Mouse (Mus musculus): ENCODE measurements around the gene C4b. TPM values are rescaled to one million over a fixed set of nuclear protein-coding genes. Genes with fewer than 3 reads are reported as not detected.
A peak's percentile ranks its signal among the peaks of the same experiment; 100 is the strongest.
"Not testable (repeated sequence)": the region's sequence is repeated elsewhere in the genome, so short reads cannot be mapped to it uniquely, and the experiment has no call there.

C4b gene
- polyA plus RNA-seq, 1 experiment from 2014 or later, result not detected

- Histone ChIP-seq H3K4me2 (no peak overlapping the region), H3K36me3 (no peaks in the 10 kb centered on the region), H3K4me3 (no peak overlapping the region), H3K27ac (replicated peaks) (no peak overlapping the region), H3K4me1 (replicated peaks) (no peaks in the 10 kb centered on the region), H3K9me3 (peaks cover 2% of the 10 kb centered on the region; the same call in 1 of the 2 replicates), H3K9ac (no peak overlapping the region), H3K27me3 (no peaks in the 10 kb centered on the region)
- no peak for ATAC-seq (ENCODE audit: low read depth)
- WGBS, result 91% methylated on average over 2 of the region's 2 CpGs
Observed at GRCm38 (mm10) chr17:34727887-34728286, 15.8 kb downstream of the C4b start.

- Histone ChIP-seq H3K9me3 (peaks cover 4% of the 10 kb centered on the region; the same call in 1 of the 2 replicates), H3K4me2 (no peak overlapping the region), H3K4me3 (no peak overlapping the region), H3K27me3 (no peaks in the 10 kb centered on the region), H3K27ac (replicated peaks) (no peak overlapping the region), H3K36me3 (no peaks in the 10 kb centered on the region), H3K4me1 (replicated peaks) (no peaks in the 10 kb centered on the region), H3K9ac (no peak overlapping the region)
- no peak for ATAC-seq (ENCODE audit: low read depth)
- WGBS, result 91% methylated on average over 4 of the region's 4 CpGs
Observed at GRCm38 (mm10) chr17:34723066-34723465, 20.6 kb downstream of the C4b start.

- H3K9me3 ChIP-seq; H3K4me1 ChIP-seq (replicated peaks); H3K4me3 ChIP-seq; H3K9ac ChIP-seq; H3K27ac ChIP-seq (replicated peaks); ATAC-seq (ENCODE audit: low read depth); H3K27me3 ChIP-seq; H3K4me2 ChIP-seq; H3K36me3 ChIP-seq: not testable (repeated sequence)
- 90% methylated on average over 4 of the region's 4 CpGs for WGBS
Observed at GRCm38 (mm10) chr17:34722238-34722637, 21.4 kb downstream of the C4b start.

- not testable (repeated sequence) for H3K4me2 ChIP-seq; H3K9me3 ChIP-seq; H3K36me3 ChIP-seq; H3K4me3 ChIP-seq; H3K27me3 ChIP-seq; H3K9ac ChIP-seq; ATAC-seq (ENCODE audit: low read depth); H3K4me1 ChIP-seq (replicated peaks); H3K27ac ChIP-seq (replicated peaks)
- WGBS, result 74% methylated on average over 8 of the region's 8 CpGs
Observed at GRCm38 (mm10) chr17:34719886-34720285, 23.8 kb downstream of the C4b start.

- 88% methylated on average over 11 of the region's 11 CpGs for WGBS
- no peak overlapping the region for H3K4me3 ChIP-seq
- H3K4me2 ChIP-seq, result no peak overlapping the region
- no peak for ATAC-seq (ENCODE audit: low read depth)
- no peaks in the 10 kb centered on the region for H3K36me3 ChIP-seq
- H3K9me3 ChIP-seq, result no peaks in the 10 kb centered on the region
- H3K4me1 ChIP-seq (replicated peaks), result no peaks in the 10 kb centered on the region
- no peak overlapping the region for H3K27ac ChIP-seq (replicated peaks)
- H3K27me3 ChIP-seq, result no peaks in the 10 kb centered on the region
- no peak overlapping the region for H3K9ac ChIP-seq
Observed at GRCm38 (mm10) chr17:34717401-34717800, 26.3 kb downstream of the C4b start.

GRCm38 (mm10) chr17:34716247-34716646, 27.4 kb downstream of the C4b start:
- no peak overlapping the region for H3K9ac ChIP-seq
- no peaks in the 10 kb centered on the region for H3K27me3 ChIP-seq
- no peaks in the 10 kb centered on the region for H3K4me1 ChIP-seq (replicated peaks)
- H3K4me2 ChIP-seq, result no peak overlapping the region
- no peaks in the 10 kb centered on the region for H3K9me3 ChIP-seq
- ATAC-seq (ENCODE audit: low read depth), result no peak
- no peak overlapping the region for H3K27ac ChIP-seq (replicated peaks)
- H3K36me3 ChIP-seq, result no peaks in the 10 kb centered on the region
- H3K4me3 ChIP-seq, result no peak overlapping the region
- WGBS, result 89% methylated on average over 15 of the region's 15 CpGs

- H3K27ac ChIP-seq (replicated peaks); ATAC-seq (ENCODE audit: low read depth); H3K36me3 ChIP-seq; H3K9me3 ChIP-seq; H3K4me2 ChIP-seq; H3K27me3 ChIP-seq; H3K4me1 ChIP-seq (replicated peaks); H3K4me3 ChIP-seq; H3K9ac ChIP-seq: not testable (repeated sequence)
- WGBS, result 85% methylated on average over 7 of the region's 7 CpGs
Observed at GRCm38 (mm10) chr17:34715451-34715850, 28.2 kb downstream of the C4b start.

- H3K36me3 ChIP-seq; H3K27me3 ChIP-seq; H3K27ac ChIP-seq (replicated peaks); H3K4me2 ChIP-seq; ATAC-seq (ENCODE audit: low read depth); H3K9me3 ChIP-seq; H3K4me1 ChIP-seq (replicated peaks); H3K4me3 ChIP-seq; H3K9ac ChIP-seq: not testable (repeated sequence)
- WGBS, result 83% methylated on average over 5 of the region's 5 CpGs
Observed at GRCm38 (mm10) chr17:34714908-34715445, 28.7 kb downstream of the C4b start.

GRCm38 (mm10) chr17:34714181-34714907, 29.3 kb downstream of the C4b start:
- not testable (repeated sequence) for H3K27ac ChIP-seq (replicated peaks)

GRCm38 (mm10) chr17:34712951-34713350, 30.7 kb downstream of the C4b start:
- Histone ChIP-seq H3K27me3 (no peaks in the 10 kb centered on the region), H3K9ac (no peak overlapping the region), H3K4me1 (replicated peaks) (no peaks in the 10 kb centered on the region), H3K9me3 (no peaks in the 10 kb centered on the region), H3K4me2 (no peak overlapping the region), H3K27ac (replicated peaks) (no peak overlapping the region), H3K36me3 (no peaks in the 10 kb centered on the region), H3K4me3 (no peak overlapping the region)
- WGBS, result 52% methylated on average over 6 of the region's 6 CpGs
- ATAC-seq (ENCODE audit: low read depth), result no peak

More at GRCm38 (mm10) chr17:34714181-34714907, 29.3 kb downstream of the C4b start:
- not testable (repeated sequence) for H3K4me1 ChIP-seq (replicated peaks); ATAC-seq (ENCODE audit: low read depth); H3K27me3 ChIP-seq; H3K9me3 ChIP-seq; H3K36me3 ChIP-seq; H3K4me3 ChIP-seq; H3K9ac ChIP-seq; H3K4me2 ChIP-seq
- 83% methylated on average over 9 of the region's 9 CpGs for WGBS

- H3K9ac ChIP-seq; H3K36me3 ChIP-seq; H3K27me3 ChIP-seq; H3K4me3 ChIP-seq; H3K9me3 ChIP-seq; H3K4me2 ChIP-seq; H3K27ac ChIP-seq (replicated peaks); ATAC-seq (ENCODE audit: low read depth); H3K4me1 ChIP-seq (replicated peaks): not testable (repeated sequence)
- WGBS, result 80% methylated on average over 2 of the region's 2 CpGs
Observed at GRCm38 (mm10) chr17:34706476-34706875, 37.2 kb downstream of the C4b start.

GRCm38 (mm10) chr17:34700671-34701071, 43.0 kb downstream of the C4b start:
- Histone ChIP-seq H3K4me2 (no peak overlapping the region), H3K27ac (replicated peaks) (peak overlapping the region; percentile 61), H3K4me3 (no peak overlapping the region), H3K9ac (no peak overlapping the region), H3K9me3 (no peaks in the 10 kb centered on the region), H3K4me1 (replicated peaks) (peaks cover 16% of the 10 kb centered on the region), H3K36me3 (no peaks in the 10 kb centered on the region), H3K27me3 (no peaks in the 10 kb centered on the region)
- ATAC-seq (ENCODE audit: low read depth), result no peak
- WGBS, result 65% methylated on average over 2 of the region's 2 CpGs
